Mouse (Mus musculus) spleen, postnatal 14 days (tissue): Measurements from ENCODE around the gene Adamts4.

Experiments used
- DNase-seq, 2 experiments: peaks; one replicate each; pipeline ENCODE4 v3.0.0; 2021 to 2022; ENCODE audit warnings: low spot score in 2 of 2

Gene Adamts4

DNA sequence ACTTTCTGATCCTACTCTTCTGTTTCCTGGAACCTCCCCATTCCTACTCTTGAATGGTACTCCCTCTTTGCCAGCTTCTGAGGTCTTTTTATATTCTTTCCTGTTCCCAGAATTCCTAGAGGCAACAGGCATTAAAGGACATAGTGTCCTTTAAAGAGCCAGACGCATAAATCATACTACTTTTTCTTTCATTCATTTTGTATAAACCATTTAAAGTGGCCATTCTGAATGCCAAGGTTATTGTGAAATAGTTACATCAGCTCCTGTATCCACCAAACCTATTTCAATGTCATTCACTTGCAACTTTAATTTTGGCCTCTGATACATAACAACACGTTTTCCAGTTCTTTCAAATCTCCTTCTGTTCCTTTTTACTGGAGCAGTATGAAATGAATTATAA is 59.1 kb downstream of the Adamts4 start:
- DNase-seq = no peak
